Mouse (Mus musculus) common myeloid progenitor, adult 5-6 weeks (primary cell): ENCODE measurements around the gene Hsd17b12. TPM values are rescaled to one million over a fixed set of nuclear protein-coding genes. Genes with fewer than 3 reads are reported as not detected.

Experiments used
- ATAC-seq: replicated peaks from 2 replicates; pipeline ENCODE4 v1.8.0; 2016; ENCODE audit warnings: low read depth, mild to moderate bottlenecking, moderate TSS enrichment, inconsistent platforms; ENCODE audit not compliant: poor library complexity, severe bottlenecking
- total RNA-seq: library from RNA; stranded (forward); fragments of 200-1000, 187-1606 nt; gene quantifications from 2 replicates; pipeline ENCODE4 v1.2.3, GENCODE M21; 2017

The Hsd17b12 gene
- 116 and 126 TPM in 2 replicates for total RNA-seq

DNA sequence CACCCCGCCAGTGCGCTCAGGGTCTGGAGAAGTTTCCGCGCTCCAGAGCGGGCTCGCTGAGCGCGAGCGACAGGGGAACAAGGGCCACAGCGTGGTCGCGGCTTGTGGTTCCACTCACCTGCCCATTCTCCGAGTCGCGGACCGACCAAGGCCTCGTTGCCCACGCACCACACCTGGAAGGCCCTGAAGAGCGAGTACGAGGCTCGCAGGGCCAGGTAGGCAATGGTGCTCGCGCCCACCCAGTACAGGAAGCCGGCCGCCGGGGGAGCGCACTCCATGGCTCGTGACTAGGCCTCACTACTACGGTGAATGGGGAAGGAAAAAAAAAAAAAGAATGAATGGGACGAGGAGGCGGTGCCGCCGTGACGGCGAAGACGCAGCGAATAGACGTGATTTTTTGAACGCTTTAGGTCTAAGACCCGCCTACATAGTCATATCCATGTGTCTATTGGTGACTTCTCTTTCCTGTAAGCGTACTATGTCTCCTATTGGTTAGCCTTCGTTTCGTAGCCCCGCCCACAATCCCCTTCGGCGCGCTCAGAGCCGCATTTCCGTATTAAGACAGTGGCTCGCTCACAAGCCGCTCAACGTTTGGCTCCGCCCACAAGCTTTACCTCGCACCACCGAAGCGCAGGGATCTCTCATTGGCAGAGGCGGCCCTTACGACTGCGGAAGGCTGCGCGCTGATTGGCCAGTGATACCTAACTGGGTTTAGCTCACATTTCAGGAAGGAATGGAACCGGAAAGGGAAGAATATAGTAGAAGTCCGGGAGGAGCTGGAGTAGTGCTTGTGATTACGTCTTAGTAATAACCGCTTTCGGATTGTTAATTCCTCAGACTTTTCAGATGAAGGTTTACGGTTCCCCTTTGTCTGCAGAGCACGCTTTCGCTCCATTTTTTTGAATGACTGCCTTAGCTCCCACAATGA is at the start of gene Hsd17b12:
TSS of gene Hsd17b12 (minus strand) at position 373 of the 928 bp plus-strand sequence.
- peak; percentile 94 for ATAC-seq

DNA sequence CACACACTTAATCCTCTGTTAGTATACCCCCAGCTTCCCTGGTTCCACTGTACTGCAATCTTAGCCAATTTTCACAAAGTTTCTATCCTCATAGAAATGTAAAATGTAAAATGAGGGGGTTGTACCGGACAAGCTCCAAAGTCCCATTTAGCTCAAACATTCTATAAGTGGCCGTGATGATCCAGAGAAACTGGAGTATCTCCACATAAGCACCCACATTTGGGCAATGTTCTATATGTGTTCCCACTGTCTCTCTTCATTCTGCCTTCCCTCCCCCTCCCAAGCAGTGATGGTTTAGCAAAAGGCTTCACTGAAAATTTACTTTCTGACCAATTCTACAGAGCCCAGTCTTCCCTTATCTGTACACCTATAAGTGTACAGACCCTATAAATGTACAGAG is 27.1 kb upstream of the Hsd17b12 start:
- no peak for ATAC-seq

- no peak for ATAC-seq
Measured at GRCm38 (mm10) chr2:94184142-94184541, 26.4 kb upstream of the Hsd17b12 start.

DNA sequence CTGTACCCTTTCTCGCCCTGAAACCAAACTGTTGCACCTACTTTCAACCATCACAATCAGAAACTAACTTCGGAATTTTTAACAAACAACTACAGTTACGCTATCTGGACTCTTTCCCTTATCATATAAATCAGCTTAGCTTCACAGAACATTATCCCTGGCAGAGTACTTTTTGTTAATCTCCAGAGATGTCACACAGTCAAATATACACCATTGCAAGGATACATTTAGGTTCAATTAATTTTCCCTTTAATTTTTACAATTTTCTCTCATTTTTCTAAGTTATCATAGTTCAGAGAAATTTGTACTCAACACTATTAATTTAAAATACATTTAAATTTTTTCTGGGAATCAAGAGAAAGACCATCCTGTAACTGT is 21.3 kb upstream of the Hsd17b12 start:
- ATAC-seq = no peak

DNA sequence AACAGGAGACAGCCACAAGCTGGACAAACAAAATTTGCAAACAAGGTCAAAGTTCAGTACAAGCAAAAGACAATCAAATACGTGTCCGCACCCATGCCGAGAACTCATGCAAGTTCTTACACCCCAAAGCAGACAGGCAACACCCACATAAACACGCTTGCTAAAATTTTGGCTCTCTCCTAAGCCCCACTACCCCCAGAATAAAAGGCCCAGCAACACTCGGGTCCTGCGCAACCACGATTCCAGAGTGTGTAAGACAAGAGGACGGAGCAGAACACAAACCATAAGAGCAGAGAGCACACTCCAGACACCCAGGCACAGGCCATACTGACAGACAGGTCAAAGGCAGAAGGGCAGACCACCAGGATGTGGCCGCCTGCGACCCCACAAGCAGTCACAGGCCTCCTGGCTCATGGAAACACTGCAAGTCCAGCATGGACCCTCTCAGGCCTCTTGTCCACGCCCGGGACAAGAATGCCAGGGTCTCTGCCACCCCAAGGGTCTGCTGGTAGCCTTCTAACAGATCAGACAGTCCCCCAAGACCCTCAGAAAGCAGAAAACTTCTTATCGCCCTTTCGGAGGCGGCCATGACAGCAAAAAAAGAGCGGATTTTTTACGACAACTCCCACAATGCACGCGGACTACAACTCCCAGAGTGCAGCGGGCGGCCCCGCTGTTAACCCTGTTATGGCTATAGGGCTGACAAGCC is 20.7 kb upstream of the Hsd17b12 start:
- ATAC-seq = peak; percentile 99

- no peak for ATAC-seq
Measured at GRCm38 (mm10) chr2:94177294-94177693, 19.5 kb upstream of the Hsd17b12 start.

GRCm38 (mm10) chr2:94176381-94176780 is 18.6 kb upstream of the Hsd17b12 start:
- ATAC-seq = no peak

DNA sequence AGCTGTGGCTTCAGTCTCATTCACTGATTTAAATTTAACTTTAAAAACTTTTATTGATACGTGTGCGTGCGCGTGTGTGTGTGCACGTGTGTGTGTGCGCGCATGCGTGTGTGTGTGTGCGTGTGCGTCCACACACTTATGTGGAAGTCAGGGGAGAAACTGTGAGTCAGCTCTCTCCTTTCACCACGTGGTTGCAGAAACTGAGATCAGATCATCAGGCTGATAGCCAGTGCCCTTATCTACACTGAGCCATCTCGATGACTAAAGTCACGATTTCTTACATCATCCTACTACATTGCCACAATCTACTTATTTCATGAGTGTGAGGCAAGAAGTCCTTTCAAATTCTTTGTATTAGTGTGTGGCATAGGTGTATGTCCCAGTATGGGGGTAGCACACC is 15.8 kb upstream of the Hsd17b12 start:
- ATAC-seq = no peak

DNA sequence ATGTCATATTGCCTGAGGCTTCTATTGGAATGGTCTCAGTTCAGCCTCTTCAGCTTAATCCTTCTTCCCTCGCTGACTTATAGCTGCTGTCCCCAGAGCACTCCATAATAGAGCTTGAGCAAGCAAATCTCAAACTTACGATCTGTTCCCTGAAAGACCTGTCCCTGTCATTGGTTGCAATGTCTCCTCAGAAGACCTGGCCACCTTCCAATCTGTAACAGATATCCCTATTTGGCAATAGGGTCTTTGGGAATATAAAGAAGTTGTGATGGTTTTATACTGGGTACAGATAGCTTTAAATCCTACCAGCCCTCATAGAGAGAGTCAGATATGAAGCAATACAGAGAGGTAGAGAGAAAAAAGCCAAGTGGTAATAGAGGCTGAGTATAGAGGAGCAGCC is 5.4 kb upstream of the Hsd17b12 start:
- ATAC-seq = no peak

DNA sequence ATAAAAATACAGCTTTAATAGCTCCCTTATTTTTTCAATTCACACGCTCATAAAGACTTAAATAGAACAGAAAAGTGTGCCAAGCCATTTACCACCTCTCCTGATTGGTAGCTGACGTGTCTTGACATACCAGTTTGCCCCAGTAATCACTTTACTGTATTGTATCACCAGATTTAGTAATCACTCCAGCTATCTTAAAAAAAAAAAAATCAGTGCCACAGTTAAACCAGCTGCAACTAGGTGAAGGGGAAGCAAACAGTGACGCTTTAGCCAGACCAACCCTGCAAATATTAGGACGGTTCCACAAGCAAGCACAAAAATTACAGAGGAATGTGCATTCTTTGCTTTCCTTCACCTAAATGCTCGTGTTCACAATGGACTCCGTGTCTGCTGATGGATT is 4.4 kb upstream of the Hsd17b12 start:
- ATAC-seq = no peak

- ATAC-seq = no peak
Measured at GRCm38 (mm10) chr2:94158520-94158884, 738 bp upstream of the Hsd17b12 start.

GRCm38 (mm10) chr2:94157051-94157450 is 713 bp downstream of the Hsd17b12 start:
- ATAC-seq = no peak

- no peak for ATAC-seq
Measured at GRCm38 (mm10) chr2:94145146-94145542, 12.6 kb downstream of the Hsd17b12 start.

DNA sequence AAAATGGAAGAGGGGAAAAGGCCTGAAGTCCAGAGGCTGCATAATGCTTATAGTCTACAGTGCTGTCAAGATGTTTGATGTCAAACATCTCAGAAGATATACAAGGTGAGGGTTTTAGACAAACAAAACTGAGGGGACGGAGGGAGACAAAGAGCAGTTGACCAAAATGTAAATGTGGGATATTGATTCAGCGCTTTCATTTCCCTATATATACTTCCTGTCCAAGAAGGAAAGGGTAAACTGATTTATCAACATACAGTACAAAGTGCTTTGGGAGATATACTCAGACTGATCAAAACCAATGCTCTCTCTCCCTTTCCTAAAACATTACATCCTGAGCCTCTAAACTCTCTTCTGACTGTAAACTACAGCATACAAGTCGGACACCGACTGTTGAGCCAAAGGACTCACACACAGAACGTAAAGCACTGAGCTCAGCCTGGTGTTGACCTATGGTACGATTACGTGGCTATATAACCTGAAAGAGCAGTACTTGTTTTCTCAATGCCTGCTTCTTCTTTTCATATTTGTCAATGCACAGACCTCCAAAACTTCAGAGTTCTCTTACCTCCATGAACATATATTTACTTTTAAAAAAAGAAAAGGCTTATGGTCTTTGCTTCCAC is 13.1 kb downstream of the Hsd17b12 start:
- ATAC-seq = no peak

- no peak for ATAC-seq
Measured at GRCm38 (mm10) chr2:94141293-94141692, 16.5 kb downstream of the Hsd17b12 start.

DNA sequence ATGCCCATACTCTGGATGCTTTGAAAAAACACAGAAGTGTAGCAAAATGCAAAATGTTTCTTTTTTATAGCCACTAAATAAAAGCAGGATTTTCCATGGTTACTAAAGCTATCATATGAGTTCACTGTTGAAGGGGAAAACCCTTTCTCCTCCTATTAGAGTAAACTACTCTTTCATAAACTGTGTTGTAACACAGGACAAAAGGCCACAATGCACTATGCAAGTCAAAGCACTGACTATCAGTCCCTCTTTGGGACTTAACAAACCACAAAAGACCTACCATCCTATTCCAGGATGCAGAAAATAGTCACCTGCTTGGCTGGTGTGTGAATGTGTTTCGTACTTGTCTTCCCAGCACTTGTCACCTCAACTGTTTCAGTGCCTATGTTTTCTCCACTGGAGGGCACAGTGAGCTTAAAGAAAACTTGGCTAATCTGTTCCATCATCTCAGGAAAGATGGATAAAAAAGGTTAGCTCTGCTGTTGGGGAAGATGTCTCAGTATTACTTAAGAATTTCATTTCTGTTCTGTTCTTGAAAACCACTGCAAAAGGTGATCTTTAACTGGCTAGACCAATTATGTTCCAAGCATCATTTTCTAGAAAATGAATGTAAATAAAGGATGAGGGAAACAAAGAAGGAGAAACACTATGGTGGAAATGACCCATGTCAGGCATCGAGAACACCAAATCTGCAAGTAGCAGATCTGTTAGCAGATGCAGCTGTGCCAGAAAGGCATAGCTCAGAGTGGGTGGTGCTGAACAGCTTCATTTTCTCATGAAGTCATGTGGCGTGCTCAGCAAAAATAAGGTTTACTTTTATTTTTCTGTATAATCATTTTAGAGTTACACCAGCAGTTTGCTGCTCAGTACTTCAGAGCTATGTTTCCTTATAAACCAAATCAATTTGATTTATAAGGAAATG is 19.0 kb downstream of the Hsd17b12 start:
- no peak for ATAC-seq

- ATAC-seq = 0 out of 2 replicates have a peak, but pooled peaks have one; percentile 25
Measured at GRCm38 (mm10) chr2:94136837-94137236, 20.9 kb downstream of the Hsd17b12 start.

DNA sequence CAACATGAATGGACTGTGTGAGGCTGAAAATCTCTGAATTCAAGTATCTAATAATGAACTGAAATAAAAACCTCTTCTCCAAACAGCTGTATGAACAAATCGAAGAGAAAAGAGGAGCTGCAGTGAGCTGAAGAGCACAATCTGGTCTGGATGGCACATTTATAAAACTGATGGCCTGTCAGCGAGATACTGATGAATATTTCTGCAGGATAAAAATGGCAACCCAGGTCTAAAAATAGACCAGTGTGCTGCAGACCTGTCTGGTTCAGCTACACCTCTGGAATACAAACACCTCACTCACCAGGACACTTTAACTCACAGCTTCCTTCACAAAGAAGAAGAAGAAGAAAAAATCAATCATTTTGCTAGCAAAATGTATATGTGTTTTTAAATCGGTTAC is 29.3 kb downstream of the Hsd17b12 start:
- ATAC-seq = no peak

GRCm38 (mm10) chr2:94122182-94123041 is 35.4 kb downstream of the Hsd17b12 start:
- ATAC-seq = no peak
